Mouse (Mus musculus) right cerebral cortex, postnatal 10 days (tissue): ENCODE measurements around the gene Pp2d1.

Experiments
- DNase-seq, 2 experiments: peaks; one replicate each; pipeline ENCODE4 v3.0.0; 2021; ENCODE audit warnings: low spot score in 2 of 2

Gene Pp2d1

DNA sequence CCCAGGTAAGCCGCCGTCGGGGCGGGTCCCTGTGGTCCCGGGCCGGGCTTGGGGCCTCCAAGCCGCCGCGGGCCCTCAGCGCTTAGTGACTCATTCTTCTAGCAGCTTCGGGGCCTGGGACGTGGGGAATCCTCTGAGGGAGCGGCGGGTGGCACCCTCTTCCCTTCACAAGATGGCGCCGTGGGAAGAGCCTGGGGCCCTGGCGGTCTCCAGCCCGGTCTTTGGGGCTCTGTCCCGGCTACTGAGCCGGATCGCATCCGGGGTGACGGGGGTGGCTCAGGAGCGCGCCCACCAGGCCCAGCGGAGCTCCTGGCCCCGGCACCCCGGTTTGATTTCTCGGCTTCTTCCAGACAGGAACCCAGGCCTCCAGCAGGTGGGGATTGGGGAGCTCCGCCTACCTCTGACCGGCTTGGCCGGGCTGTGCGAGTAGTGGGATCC lies 59.6 kb downstream of the Pp2d1 start:
- DNase-seq: peak; percentile 65 to 72

DNA sequence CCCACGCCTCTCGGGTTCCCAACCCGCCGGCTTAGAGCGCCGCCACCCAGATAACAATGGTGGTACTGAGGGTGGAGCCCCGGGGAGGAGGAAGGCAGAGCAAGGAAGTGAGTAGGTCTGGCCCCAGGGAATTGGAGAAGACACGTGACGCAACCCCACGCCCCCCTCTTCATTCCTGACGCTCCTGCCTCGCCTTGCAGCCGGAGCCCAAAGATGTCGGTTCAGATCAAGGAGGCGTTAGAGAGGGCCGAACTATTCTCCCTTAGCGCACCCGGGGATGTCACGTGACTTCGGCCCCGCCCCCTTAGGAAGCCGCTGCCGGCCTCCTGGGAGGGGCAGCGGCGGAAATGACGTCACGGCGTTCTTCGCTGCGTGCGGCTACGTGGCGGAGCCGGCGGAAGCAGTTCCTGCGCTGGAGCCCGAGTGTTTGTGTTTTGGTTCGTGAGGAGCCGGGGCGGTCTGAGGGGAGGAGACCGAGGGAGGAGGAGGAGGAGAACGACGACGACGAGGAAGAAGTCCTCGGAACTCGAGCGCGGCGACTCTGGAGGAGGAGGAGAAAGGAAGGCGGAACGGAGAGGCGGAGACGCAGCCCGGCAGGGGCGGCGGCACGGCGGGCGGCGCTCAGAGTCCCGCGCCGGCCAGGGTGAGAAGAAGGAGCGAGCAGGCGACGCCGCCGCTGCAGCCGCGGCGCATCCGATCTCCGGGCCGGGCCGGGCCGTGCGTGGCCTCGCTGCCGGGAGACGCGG lies 60.2 kb downstream of the Pp2d1 start, which contains the start of gene Rab5a:
TSS of gene Rab5a (plus strand) at position 377 of the 746 bp plus-strand sequence.
- DNase-seq: peak; percentile 99 to 100

DNA sequence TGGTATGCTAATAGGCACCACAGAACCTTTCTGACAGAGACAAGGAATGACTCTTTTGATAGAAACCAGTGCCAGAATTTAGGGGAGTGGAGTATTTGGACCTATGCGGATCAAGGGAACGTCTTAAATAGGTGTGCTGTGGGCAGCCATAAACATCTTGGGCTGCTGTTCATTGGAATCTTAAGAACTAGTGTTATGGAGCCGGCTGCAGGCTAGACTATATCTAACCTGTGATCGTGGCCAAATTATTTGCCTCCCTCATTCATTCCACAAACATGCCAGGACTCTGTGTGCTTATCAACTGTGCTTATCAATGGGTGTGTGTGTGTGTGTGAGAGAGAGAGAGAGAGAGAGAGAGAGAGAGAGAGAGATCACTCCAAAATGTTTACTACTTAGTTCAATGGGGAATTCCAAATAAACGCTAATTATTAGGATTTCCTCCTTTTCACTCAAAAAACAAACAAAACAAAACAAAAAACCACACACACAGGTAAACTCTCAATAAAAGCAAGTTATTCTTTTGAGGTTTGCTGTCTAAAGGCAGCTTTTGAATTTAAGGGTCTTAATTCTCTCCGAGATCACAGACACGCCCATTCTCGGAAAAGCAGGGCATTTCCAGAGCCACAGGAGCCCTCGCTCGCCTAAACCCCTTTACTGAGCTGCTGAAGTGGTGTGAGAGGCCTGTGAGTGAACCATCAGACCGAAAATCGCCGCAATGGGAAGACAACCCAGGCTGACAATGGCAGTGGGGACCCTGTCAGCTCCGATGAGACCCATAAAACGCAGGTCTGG lies 61.0 kb downstream of the Pp2d1 start:
- DNase-seq: no peak

DNA sequence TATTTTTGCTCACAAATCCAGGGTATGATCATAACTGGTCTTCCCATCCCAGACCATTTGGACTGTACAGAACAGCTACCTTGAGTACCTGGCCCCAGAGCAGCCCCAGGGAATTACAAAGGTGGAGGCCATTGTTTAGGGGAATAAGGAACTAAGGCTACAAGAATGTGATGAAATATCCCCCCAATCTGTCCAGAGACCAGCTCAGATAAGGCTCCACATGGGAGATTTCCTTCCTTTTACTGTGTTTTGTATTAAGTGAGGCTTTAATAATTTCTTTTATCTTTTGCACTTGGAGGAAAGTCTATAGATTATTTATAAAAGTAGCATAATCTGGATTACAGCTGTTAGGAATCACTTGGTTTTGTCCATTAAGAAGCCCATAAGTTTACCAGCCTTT lies 70.6 kb downstream of the Pp2d1 start:
- DNase-seq: no peak

DNA sequence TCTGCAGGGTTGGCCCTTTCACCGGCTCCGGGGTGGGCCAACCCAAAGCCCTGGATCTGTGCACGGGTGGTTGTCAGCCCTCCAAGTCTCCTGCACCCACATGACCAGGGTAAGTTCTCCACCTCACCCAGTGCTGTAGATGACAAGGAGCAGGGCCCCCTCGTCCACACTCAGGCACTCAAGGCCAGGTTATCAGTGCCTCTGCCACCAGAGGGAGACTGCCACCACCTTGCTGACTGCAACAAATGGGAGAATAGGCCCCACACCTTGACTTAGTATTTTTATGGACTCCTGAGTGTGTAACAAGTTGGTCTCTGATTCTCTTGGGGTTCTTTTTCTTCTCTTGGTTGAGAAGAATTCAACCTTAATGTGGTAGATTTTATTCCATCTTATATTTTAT lies 73.7 kb downstream of the Pp2d1 start:
- DNase-seq: no peak

DNA sequence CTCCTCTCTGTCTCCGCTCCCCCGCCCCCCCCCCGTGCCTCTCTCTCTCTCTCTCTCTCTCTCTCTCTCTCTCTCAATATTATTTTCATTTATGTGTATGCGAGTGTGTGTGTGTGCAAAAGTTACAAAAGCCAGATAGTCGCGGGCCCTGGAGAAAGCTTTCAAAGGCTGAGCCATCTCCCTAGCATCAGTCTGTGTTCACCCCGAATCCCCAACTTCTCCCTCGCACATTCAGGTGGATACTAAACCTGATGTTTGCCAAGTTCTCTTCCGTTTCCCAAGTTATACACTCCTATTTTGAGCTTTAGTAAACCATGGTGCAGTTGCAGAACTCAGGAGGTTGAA lies 75.8 kb downstream of the Pp2d1 start:
- no peak for DNase-seq

DNA sequence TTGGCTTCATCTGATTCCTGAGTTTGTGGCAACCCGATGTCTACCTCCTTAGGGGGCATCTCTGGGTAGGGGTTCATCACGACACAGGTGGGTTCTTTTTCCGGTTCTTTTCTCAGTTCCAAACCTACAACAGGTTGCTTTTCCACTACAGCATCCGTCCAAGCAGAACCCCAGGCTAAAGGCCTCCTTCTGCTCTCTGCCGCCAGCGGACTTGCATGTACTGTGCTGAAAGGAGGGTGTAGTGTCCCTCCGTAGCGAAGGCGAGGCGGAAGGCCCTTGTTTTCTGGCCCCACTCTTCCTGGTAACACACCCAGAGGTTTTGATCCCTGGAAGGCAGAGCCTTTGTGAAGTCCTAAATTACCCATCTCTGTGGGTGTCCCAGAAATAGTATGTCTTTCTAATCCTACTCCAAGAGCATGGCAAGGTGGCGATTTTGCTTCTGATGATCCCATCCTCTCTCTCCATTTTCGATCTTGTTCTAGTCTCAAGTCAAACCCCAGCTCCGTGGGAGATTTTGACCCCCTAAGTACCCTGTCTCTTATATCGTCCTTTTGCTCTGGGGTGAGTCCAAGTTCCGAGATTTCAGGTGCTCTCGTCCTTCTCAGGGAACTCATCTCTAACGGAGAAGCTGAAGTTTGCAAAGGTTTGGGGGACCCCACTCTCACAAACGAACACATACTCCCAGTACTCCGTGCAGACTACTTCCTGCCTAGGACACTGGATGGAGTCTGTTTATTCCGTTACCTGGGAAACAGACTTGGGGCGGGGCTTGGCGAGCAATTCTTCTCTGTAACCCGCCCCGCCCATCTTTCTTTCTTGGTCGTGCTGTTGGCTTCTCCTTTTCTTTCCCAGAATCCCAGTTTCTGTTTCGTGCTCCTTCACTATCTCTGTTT lies 76.4 kb downstream of the Pp2d1 start, which contains the start of gene Efhb:
TSS of gene Efhb (minus strand) at position 719 of the 893 bp plus-strand sequence.
- peak; percentile 76 to 79 for DNase-seq
